Mouse (Mus musculus) liver, adult 2 months (tissue): Measurements from ENCODE around the gene Mrps24.

ENCODE experiments used
- CTCF ChIP-seq: fragments of 200-500 bp; IDR thresholded peaks from 2 replicates; pipeline ENCODE4 v1.5.1; 2011; ENCODE audit warnings: low read depth, low read length, control low read depth
- POLR2A ChIP-seq: fragments of 200-500 bp; IDR thresholded peaks from 2 replicates; pipeline ENCODE4 v1.6.1; 2011; ENCODE audit warnings: low read length, control low read depth; ENCODE audit not compliant: insufficient read depth; ENCODE audit errors: extremely low read depth

DNA sequence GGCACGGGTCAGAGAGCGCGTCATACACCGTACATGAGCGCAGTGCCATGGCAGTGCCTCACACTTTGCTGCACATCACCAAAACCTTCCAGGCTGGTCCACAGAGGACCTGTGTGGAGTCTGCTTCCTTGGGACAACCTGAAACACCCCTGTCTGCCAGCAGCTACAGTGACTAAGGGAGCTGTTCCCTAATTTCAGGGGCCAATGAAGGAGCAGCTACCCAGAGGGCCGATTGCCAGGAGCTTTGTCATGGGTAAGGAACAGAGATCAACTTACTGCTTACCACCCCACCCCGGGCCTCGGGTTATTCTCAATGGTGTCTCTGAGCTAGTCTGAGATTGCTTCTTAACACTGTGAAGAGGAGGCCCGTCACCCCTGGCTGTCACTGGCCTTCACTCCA lies 301 bp downstream of the Mrps24 start:
- TF ChIP-seq POLR2A, result no peak
- no peak for TF ChIP-seq CTCF
